Comparison of ENCODE assay signal across 22 mouse cellular contexts in genomic region chr1:193670008-193670407, GRCm38 (mm10).
DNase-seq lines count a peak whose midpoint lies in the region; ATAC-seq and TF ChIP-seq lines count a peak whose summit lies in the region.
"Had no signal": no experiment of that assay in that cellular context is flagged by ENCODE, and none has a peak within 500 bp of the region (broad histone marks: within the 10 kb centered on the region; RNA-seq: fewer than 3 reads in every experiment).

No protein-coding gene starts in this region.

- no peak for ATAC-seq in liver, embryonic 11.5 days (replicated peaks; ENCODE audit: low FRiP score)
- ATAC-seq in liver, postnatal 0 days: no peak
- ATAC-seq: activated CD4-positive, CD25-positive, alpha-beta regulatory T cell, adult 4 months; CD4-positive, CD25-positive, alpha-beta regulatory T cell, adult 4 months; forebrain, embryonic 13.5 days; forebrain, embryonic 15.5 days; forebrain, postnatal 0 days; Patski had no signal

- H3K4me1 ChIP-seq in liver, embryonic 11.5 days (replicated peaks; ENCODE audit: control insufficient read depth, insufficient read depth, low read length): no peaks in the 10 kb centered on the region
- peaks cover 0 to 2% of the 10 kb centered on the region in 2 experiments; a peak in 2 of 4 replicates for H3K4me1 ChIP-seq in ES-E14 (ENCODE audit: control insufficient read depth in 2 of 2, insufficient read depth in 2 of 2, low read length in 2 of 2, poor library complexity in 1 of 2)
- H3K4me1 ChIP-seq in liver, postnatal 0 days (ENCODE audit: insufficient read depth): peaks cover 25% of the 10 kb centered on the region
- H3K4me1 ChIP-seq: embryonic facial prominence, embryonic 12.5 days had no signal

- TF ChIP-seq CTCF in liver, postnatal 0 days (IDR thresholded peaks at IDR 0.05; ENCODE audit: low read depth): no peak

- intact Hi-C loops in left cerebral cortex, postnatal 36 days (cut with DNase I): no loop called here

- DNase-seq in liver, embryonic 11.5 days (ENCODE audit: low spot score): peak; percentile 15
- no peak for DNase-seq in liver
- DNase-seq in ES-E14 (ENCODE audit: low read depth, low spot score): no peak
- no peak for DNase-seq in liver, postnatal 0 days
- DNase-seq in left cerebral cortex, postnatal 36 days (ENCODE audit: low spot score in 2 of 2): no peak
- DNase-seq: adrenal gland, adult 8-10 months; adrenal gland, postnatal 14 days; adrenal gland, postnatal 36 days; B cell, adult 2 months; cerebellum, adult 11-12 months; cerebellum, adult 2 months; cerebellum, adult 9-10 months; cerebellum, postnatal 10 days; cerebellum, postnatal 25 days; forebrain, postnatal 0 days had no signal

- in situ Hi-C loops in ES-E14 (cut with MboI; ENCODE audit: low sequenced_read_pairs in 2 of 2, unreplicated experiment in 2 of 2): no loop called here

- H3K27me3 ChIP-seq in liver, embryonic 11.5 days (replicated peaks; ENCODE audit: control insufficient read depth, insufficient read depth, low read length): no peaks in the 10 kb centered on the region
- H3K27me3 ChIP-seq in liver, postnatal 0 days (ENCODE audit: insufficient read depth, low read length): no peaks in the 10 kb centered on the region
- H3K27me3 ChIP-seq: embryonic facial prominence, embryonic 12.5 days; forebrain, embryonic 15.5 days had no signal

- H3K9ac ChIP-seq in liver, embryonic 11.5 days (ENCODE audit: low read depth, low read length): no peak overlapping the region
- H3K9ac ChIP-seq in ES-E14 (ENCODE audit: insufficient read depth, low read depth, low read length, poor library complexity, severe bottlenecking): no peak overlapping the region
- H3K9ac ChIP-seq in liver, postnatal 0 days (replicated peaks): no peak overlapping the region
- H3K9ac ChIP-seq: embryonic facial prominence, embryonic 12.5 days; forebrain, embryonic 13.5 days; forebrain, embryonic 15.5 days; forebrain, postnatal 0 days had no signal

- no peak overlapping the region for H3K4me2 ChIP-seq in liver, embryonic 11.5 days
- no peak overlapping the region for H3K4me2 ChIP-seq in liver, postnatal 0 days (ENCODE audit: low read depth, low read length)
- H3K4me2 ChIP-seq: embryonic facial prominence, embryonic 12.5 days; forebrain, embryonic 13.5 days; forebrain, embryonic 15.5 days had no signal

- no peaks in the 10 kb centered on the region for H3K36me3 ChIP-seq in liver, embryonic 11.5 days (ENCODE audit: control insufficient read depth, insufficient read depth, low read length)
- H3K36me3 ChIP-seq in ES-E14 (ENCODE audit: control insufficient read depth, insufficient read depth, low read length, poor library complexity, severe bottlenecking): no peaks in the 10 kb centered on the region
- no peaks in the 10 kb centered on the region for H3K36me3 ChIP-seq in liver, postnatal 0 days (replicated peaks; ENCODE audit: insufficient read depth, low read length)
- H3K36me3 ChIP-seq: embryonic facial prominence, embryonic 10.5 days; embryonic facial prominence, embryonic 12.5 days; forebrain, embryonic 15.5 days had no signal

- H3K9me3 ChIP-seq in liver, embryonic 11.5 days (ENCODE audit: control insufficient read depth, low read length): no peaks in the 10 kb centered on the region
- H3K9me3 ChIP-seq in ES-E14 (ENCODE audit: control insufficient read depth, insufficient read depth, low read depth, low read length): no peaks in the 10 kb centered on the region
- H3K9me3 ChIP-seq in liver, postnatal 0 days (ENCODE audit: low read length): no peaks in the 10 kb centered on the region
- H3K9me3 ChIP-seq: embryonic facial prominence, embryonic 12.5 days; forebrain, embryonic 15.5 days had no signal

- no peak for TF ChIP-seq EP300 in liver, postnatal 0 days (IDR thresholded peaks at IDR 0.05; ENCODE audit: low read depth)

- H3K4me3 ChIP-seq in liver, embryonic 11.5 days (ENCODE audit: low read depth, low read length): no peak overlapping the region
- no peak overlapping the region for H3K4me3 ChIP-seq in ES-E14 (ENCODE audit: insufficient read depth in 1 of 2, low read depth in 1 of 2, low read length in 2 of 2, poor library complexity in 1 of 2, severe bottlenecking in 1 of 2)
- no peak overlapping the region for H3K4me3 ChIP-seq in liver, postnatal 0 days (ENCODE audit: low read depth, low read length)
- H3K4me3 ChIP-seq: embryonic facial prominence, embryonic 10.5 days; embryonic facial prominence, embryonic 12.5 days; forebrain, embryonic 13.5 days; forebrain, embryonic 15.5 days had no signal

- H3K27ac ChIP-seq in liver, embryonic 11.5 days (ENCODE audit: low read depth, low read length): no peak overlapping the region
- no peak overlapping the region for H3K27ac ChIP-seq in ES-E14 (ENCODE audit: insufficient read depth, low read depth, low read length, poor library complexity, severe bottlenecking)
- H3K27ac ChIP-seq in liver, postnatal 0 days (ENCODE audit: low read depth): peak overlapping the region; percentile 26; the same call in 1 of the 2 replicates
- H3K27ac ChIP-seq: embryonic facial prominence, embryonic 10.5 days; embryonic facial prominence, embryonic 12.5 days; forebrain, embryonic 13.5 days had no signal

TF ChIP-seq in ES-E14, 5 proteins besides CTCF, POLR2A, EP300 and RAD21:
- no peak for TF ChIP-seq ZC3H11A (IDR thresholded peaks at IDR 0.05; ENCODE audit: borderline replicate concordance, low read depth, low read length)
- peak; percentile 85 for TF ChIP-seq ZNF384 (IDR thresholded peaks at IDR 0.05; ENCODE audit: low read depth, low read length)
